Mouse (Mus musculus) embryo, embryonic 10.5 days (tissue): Measurements from ENCODE around the gene Kif22.

Experiments
- DNase-seq: peaks from one replicate; pipeline ENCODE4 v3.0.0-alpha.2; 2015; ENCODE audit warnings: low spot score

Kif22 gene

DNA sequence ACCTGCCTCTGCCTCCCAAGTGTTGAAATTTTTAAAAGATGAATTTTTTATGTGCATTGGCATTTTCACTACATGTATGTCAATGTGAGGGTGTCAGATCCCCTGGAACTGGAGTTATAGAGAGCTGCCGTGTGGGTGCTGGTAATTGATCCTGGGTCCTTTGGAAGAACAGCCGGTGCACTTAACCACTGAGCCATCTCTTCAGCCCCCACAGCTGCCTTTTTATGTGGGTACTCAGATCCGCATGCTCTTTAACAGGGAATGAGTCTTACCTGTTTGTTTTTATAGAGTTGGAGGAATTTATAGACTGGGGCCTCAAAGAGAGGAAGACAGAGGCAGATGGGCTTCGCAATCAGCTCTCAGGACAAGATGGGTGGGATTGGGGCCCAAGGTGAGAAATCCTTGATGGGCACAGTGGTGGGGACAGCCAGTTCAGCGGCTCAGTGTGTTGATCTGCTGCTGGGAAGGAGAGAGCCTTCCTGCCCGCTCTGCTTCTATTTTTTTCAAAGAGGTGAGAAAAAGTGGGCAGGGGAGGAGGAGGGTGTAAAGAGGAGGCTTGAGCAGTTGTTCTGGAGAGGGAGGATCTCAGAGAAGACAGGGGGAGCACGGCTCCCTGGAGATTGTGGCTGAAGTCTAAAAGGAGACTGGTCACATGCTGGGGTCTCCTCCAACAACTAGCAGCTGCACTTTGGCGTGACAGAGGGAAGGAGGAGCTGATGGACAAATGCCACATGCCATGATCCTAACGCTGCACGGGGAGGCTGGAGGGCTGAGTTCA, 57.4 kb downstream of the Kif22 start:
- DNase-seq: no peak

DNA sequence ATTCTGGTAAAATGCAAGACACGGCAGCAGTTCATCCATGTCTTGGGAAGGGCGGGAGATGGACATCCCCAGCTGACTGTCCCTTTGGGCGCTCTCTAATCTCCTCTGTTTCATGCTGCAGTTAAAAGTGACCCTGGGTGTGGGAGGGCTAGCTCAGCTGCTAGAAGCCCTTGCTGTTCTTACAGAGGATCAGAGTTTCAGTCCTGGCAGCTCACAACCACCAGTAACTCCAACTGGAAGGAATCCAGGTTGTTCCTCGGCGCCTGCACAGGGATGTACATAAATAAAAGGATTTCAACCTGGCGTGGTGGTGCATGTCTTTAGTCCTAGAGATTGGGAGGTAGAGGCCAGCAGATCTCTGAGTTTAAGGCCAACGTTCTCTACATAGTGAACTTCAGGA, 59.2 kb downstream of the Kif22 start:
- no peak for DNase-seq

GRCm38 (mm10) chr7:126982054-126982453, 60.2 kb downstream of the Kif22 start:
- no peak for DNase-seq

DNA sequence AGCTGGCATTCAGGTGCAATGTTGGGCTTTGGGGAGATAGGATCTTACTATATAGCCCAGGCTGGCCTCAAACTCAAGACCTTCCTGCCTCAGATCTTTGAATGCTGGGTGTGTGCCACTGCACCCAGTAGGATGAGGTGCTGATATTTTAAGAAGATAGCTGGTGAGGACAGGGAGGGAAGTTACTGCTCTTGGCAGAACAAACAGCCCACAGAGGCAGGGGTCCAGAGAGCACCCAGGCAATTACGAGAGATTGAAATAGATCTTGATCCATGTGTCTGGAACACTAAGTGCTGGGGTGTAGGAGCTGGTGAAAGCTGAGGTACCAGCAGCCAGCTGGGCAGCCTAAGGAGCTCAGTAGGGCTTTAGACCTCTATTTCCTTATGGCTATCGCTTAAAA, 60.7 kb downstream of the Kif22 start:
- DNase-seq: no peak

GRCm38 (mm10) chr7:126978841-126979240, 63.4 kb downstream of the Kif22 start:
- no peak for DNase-seq
